Mouse (Mus musculus) bone marrow macrophage, adult 2 months (primary cell): ENCODE results near the gene Obox6.

Experiments used
- CTCF ChIP-seq: IDR thresholded peaks from 2 replicates; pipeline ENCODE4 v1.5.1; 2012; ENCODE audit warnings: low read depth, mild to moderate bottlenecking, low read length, moderate library complexity
- POLR2A ChIP-seq: IDR thresholded peaks from 2 replicates; pipeline ENCODE4 v1.6.1; 2012; ENCODE audit warnings: mild to moderate bottlenecking, low read depth, low read length, borderline replicate concordance

DNA sequence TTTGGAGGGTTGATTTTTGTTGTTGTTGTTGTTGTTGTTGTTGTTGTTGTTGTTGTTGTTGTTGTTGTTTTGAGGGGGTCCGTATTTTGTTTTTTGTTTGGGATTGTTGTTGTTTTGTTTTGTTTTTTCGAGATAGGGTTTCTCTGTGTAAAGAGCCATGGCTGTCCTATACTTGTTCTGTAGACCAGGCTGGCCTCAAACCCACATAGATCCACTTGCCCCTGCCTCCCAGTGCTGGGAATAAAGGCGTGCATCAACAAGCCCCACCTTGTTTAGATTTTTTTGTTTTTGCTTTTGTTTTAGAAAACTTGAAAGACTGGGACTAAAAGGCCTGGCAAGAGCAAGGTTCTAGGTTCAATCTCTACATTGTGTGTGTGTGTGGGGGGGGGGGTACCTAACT lies 42.4 kb upstream of the Obox6 start:
- TF ChIP-seq POLR2A = no peak
- no peak for TF ChIP-seq CTCF
